Mouse (Mus musculus): Measurements from ENCODE around the gene Krit1. TPM values are rescaled to one million over a fixed set of nuclear protein-coding genes. Genes with fewer than 3 reads are reported as not detected.
"Not testable (repeated sequence)": the region's sequence is repeated elsewhere in the genome, so short reads cannot be mapped to it uniquely, and the experiment has no call there.

Gene Krit1
- polyA plus RNA-seq, 1 experiment from 2014 or later: 18.2 TPM

DNA sequence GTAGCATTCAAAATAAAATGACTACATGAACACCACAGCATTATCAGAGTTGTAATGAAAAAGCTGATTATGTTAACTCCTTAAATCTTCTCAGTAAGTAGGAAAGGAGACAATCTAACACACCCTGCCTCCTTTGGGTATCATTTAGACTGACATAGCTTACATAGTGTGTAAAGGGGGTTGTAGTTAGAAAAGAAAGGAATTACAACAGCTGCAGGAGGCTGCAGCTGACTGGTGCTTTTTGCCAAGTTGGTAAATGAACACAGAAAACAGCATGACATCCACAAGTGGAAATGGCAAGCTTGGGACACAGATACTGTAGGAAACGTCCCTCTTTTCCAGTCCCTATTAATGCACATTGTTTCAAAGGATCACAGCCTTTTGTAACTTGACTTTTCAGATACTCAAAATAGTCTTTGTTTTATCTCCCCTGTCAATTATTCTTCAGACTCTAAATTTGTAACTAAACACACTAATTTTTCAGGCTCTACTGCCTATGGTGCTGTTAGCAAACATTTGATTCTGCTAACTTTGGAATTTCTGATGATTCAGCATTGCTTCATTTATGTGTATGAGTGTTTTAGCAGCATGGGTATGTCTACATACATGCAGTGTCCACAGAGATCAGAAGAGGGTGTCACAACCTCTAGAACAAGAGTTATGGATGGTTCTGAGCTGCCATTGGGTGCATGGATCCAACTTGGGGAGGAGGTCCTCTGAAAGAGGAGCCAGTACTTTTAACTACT lies 18.1 kb upstream of the Krit1 start:
- Histone ChIP-seq H3K9ac (ENCODE audit: low read length) (no peak overlapping the region), H3K4me3 (ENCODE audit: low read depth, low read length) (no peak overlapping the region), H3K4me2 (replicated peaks; ENCODE audit: low read depth) (no peak overlapping the region), H3K4me1 (replicated peaks; ENCODE audit: control insufficient read depth, insufficient read depth) (no peaks in the 10 kb centered on the region), H3K36me3 (ENCODE audit: control insufficient read depth, insufficient read depth, low read length) (no peaks in the 10 kb centered on the region), H3K9me3 (ENCODE audit: control insufficient read depth, low read length) (no peaks in the 10 kb centered on the region), H3K27ac (replicated peaks) (no peak overlapping the region), H3K27me3 (ENCODE audit: control insufficient read depth, insufficient read depth, low read length) (no peaks in the 10 kb centered on the region)
- DNase-seq (ENCODE audit: low spot score) (no peak), ATAC-seq (ENCODE audit: low FRiP score, low TSS enrichment) (no peak)
- WGBS: 39% methylated on average over 1 of the region's 1 CpGs
- no peak for TF ChIP-seq EP300 (optimal IDR thresholded peaks at IDR 0.05)
- TF ChIP-seq CTCF (IDR thresholded peaks at IDR 0.05; ENCODE audit: low read depth): no peak

DNA sequence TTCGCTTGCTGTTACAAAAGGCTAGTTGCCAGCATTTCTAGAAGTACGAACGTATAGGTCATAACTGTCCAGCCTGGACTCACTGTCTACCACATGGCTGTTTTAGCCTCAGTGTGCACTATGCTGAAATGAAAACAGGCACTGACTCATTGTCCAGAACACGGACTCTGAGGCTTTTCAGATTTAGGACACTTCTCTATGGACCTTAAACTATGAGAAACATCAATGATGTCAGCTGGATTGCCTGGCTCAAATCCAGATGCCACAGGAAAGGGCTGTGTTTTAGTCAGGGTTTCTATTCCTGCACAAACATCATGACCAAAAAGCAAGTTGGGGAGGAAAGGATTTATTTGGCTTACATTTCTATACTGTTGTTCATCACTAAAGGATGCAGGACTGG lies 15.4 kb upstream of the Krit1 start:
- WGBS: 71% methylated on average over 4 of the region's 4 CpGs
- Histone ChIP-seq H3K4me3 (ENCODE audit: low read depth, low read length) (no peak overlapping the region), H3K9ac (ENCODE audit: low read length) (no peak overlapping the region), H3K27ac (replicated peaks) (no peak overlapping the region), H3K4me1 (replicated peaks; ENCODE audit: control insufficient read depth, insufficient read depth) (no peaks in the 10 kb centered on the region), H3K27me3 (ENCODE audit: control insufficient read depth, insufficient read depth, low read length) (no peaks in the 10 kb centered on the region), H3K9me3 (ENCODE audit: control insufficient read depth, low read length) (no peaks in the 10 kb centered on the region), H3K4me2 (replicated peaks; ENCODE audit: low read depth) (no peak overlapping the region), H3K36me3 (ENCODE audit: control insufficient read depth, insufficient read depth, low read length) (no peaks in the 10 kb centered on the region)
- ATAC-seq (ENCODE audit: low FRiP score, low TSS enrichment) (no peak), DNase-seq (ENCODE audit: low spot score) (no peak)
- TF ChIP-seq CTCF (IDR thresholded peaks at IDR 0.05; ENCODE audit: low read depth) (no peak), EP300 (optimal IDR thresholded peaks at IDR 0.05) (no peak)

DNA sequence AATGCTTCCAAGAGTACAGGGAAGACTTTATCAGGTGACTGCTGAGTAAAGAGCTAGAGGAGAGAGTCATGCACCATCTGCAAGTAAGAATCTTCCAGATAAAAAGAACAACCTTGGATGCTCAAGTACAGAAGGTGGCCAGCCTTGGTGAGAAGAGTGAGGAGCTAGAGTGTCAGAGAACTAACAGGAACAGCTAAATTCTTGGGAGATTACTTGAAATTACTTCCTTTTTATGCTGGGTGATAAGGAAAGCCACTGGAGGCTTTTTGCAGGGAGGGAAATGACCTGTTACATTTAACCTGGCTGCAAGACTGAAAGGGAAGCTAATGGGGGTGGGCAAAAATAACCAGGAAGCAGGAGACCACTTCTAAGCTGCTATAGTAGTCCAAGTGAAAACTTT lies 11.9 kb upstream of the Krit1 start:
- DNase-seq (ENCODE audit: low spot score) (no peak), ATAC-seq (ENCODE audit: low FRiP score, low TSS enrichment) (no peak)
- Histone ChIP-seq H3K4me1 (replicated peaks; ENCODE audit: control insufficient read depth, insufficient read depth) (no peaks in the 10 kb centered on the region), H3K27ac (replicated peaks) (no peak overlapping the region), H3K27me3 (ENCODE audit: control insufficient read depth, insufficient read depth, low read length) (no peaks in the 10 kb centered on the region), H3K4me3 (ENCODE audit: low read depth, low read length) (no peak overlapping the region), H3K36me3 (ENCODE audit: control insufficient read depth, insufficient read depth, low read length) (no peaks in the 10 kb centered on the region), H3K9ac (ENCODE audit: low read length) (no peak overlapping the region), H3K4me2 (replicated peaks; ENCODE audit: low read depth) (no peak overlapping the region), H3K9me3 (ENCODE audit: control insufficient read depth, low read length) (no peaks in the 10 kb centered on the region)
- TF ChIP-seq CTCF (IDR thresholded peaks at IDR 0.05; ENCODE audit: low read depth): no peak
- no peak for TF ChIP-seq EP300 (optimal IDR thresholded peaks at IDR 0.05)

DNA sequence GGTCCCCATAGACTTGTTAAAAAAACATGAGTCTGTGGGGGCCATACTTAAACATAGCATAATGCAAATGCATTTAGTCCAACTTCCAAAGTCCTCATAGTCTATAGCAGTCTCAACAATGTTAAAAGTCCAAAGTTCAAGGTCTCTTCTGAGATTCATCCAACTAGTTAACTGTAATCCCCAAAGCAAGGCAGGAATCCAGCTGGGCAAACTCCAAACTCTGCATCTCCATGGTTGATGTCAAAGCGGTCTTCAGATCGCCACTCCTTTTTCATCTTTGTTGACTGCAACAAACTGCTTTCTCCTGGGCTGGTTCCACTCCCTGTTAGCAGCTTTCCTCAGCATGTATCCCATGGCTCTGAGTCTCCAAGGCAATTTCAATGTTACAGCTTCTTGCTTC lies 5.9 kb upstream of the Krit1 start:
- not testable (repeated sequence) for H3K4me1 ChIP-seq (replicated peaks; ENCODE audit: control insufficient read depth, insufficient read depth); H3K9ac ChIP-seq (ENCODE audit: low read length); H3K27ac ChIP-seq (replicated peaks); DNase-seq (ENCODE audit: low spot score); H3K27me3 ChIP-seq (ENCODE audit: control insufficient read depth, insufficient read depth, low read length); H3K4me2 ChIP-seq (replicated peaks; ENCODE audit: low read depth); H3K9me3 ChIP-seq (ENCODE audit: control insufficient read depth, low read length); H3K36me3 ChIP-seq (ENCODE audit: control insufficient read depth, insufficient read depth, low read length); H3K4me3 ChIP-seq (ENCODE audit: low read depth, low read length); ATAC-seq (ENCODE audit: low FRiP score, low TSS enrichment)
- 73% methylated on average over 2 of the region's 2 CpGs for WGBS

DNA sequence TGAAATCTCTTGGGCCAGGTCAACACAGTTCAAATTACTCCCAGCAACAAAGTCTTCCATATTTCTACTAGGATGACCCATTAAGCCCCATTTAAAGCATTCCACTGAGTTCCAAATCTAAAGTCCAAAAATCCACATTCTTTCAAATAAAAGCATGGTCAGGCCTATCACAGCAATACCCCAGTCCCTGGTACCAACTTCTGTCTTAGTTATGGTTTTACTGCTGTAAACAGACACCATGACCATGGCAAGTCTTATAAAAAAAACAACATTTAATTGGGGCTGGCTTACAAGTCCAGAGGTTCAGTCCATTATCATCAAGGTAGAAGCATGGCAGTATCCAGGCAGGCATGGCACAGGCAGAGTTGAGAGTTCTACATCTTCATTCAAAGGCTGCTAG lies 4.3 kb upstream of the Krit1 start:
- not testable (repeated sequence) for H3K36me3 ChIP-seq (ENCODE audit: control insufficient read depth, insufficient read depth, low read length)

DNA sequence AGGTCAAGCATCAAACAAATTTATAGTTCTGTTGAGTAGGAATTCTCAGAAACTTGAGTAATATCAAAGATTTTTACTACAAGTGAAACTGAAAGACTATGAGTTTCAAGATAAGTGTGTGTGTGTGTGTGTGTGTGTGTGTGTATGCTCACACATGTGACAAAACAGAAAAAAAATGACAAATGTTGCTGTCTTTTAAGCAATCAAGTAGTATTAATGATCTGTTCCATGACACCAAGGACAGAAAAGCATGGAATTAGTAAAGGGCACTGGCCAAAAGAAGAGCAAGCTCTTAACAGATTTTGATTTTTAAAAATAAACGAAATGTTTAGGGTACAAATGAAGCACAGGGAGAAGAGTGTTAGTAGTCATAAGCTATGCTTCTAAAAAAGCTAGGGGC lies 2.9 kb upstream of the Krit1 start:
- Histone ChIP-seq H3K27me3 (ENCODE audit: control insufficient read depth, insufficient read depth, low read length) (no peaks in the 10 kb centered on the region), H3K4me2 (replicated peaks; ENCODE audit: low read depth) (no peak overlapping the region), H3K9ac (ENCODE audit: low read length) (no peak overlapping the region), H3K36me3 (ENCODE audit: control insufficient read depth, insufficient read depth, low read length) (no peaks in the 10 kb centered on the region), H3K4me1 (replicated peaks; ENCODE audit: control insufficient read depth, insufficient read depth) (no peaks in the 10 kb centered on the region), H3K9me3 (ENCODE audit: control insufficient read depth, low read length) (no peaks in the 10 kb centered on the region), H3K27ac (replicated peaks) (no peak overlapping the region), H3K4me3 (ENCODE audit: low read depth, low read length) (no peak overlapping the region)
- 89% methylated on average over 1 of the region's 1 CpGs for WGBS
- no peak for TF ChIP-seq EP300 (optimal IDR thresholded peaks at IDR 0.05)
- no peak for TF ChIP-seq CTCF (IDR thresholded peaks at IDR 0.05; ENCODE audit: low read depth)
- DNase-seq (ENCODE audit: low spot score) (no peak), ATAC-seq (ENCODE audit: low FRiP score, low TSS enrichment) (no peak)

More for the DNA sequence above, 4.3 kb upstream of the Krit1 start:
- H3K4me3 ChIP-seq (ENCODE audit: low read depth, low read length); H3K4me2 ChIP-seq (replicated peaks; ENCODE audit: low read depth); H3K4me1 ChIP-seq (replicated peaks; ENCODE audit: control insufficient read depth, insufficient read depth); H3K9me3 ChIP-seq (ENCODE audit: control insufficient read depth, low read length); H3K27me3 ChIP-seq (ENCODE audit: control insufficient read depth, insufficient read depth, low read length); H3K9ac ChIP-seq (ENCODE audit: low read length); DNase-seq (ENCODE audit: low spot score); ATAC-seq (ENCODE audit: low FRiP score, low TSS enrichment); H3K27ac ChIP-seq (replicated peaks): not testable (repeated sequence)
